Comparison of ENCODE assay signal across 8 mouse cellular contexts in the genomic region with DNA sequence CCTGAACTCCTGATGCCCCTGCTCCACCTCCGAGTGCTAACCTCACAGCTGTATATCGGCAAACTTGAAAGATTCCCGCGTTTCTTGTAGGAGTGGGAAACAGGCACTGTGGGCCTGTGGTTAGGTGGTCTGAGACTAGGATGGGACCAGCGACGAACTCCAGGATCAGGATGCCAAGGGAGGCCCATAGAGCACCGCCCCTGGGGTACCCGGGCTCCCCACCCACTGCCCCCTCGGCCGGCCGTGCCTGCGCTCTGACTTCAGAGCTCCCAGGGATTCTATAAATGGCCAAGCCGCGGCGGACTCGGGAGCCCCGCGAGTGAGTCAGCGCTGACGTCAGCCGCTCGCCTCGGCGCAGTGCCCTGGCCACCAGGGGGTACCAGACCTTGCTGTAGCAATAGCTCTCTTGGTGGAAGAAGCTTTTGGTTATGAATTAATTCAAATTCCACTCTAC. TPM values are rescaled to one million over a fixed set of nuclear protein-coding genes. Genes with fewer than 3 reads are reported as not detected.
DNase-seq lines count a peak whose midpoint lies in the region; ATAC-seq and TF ChIP-seq lines count a peak whose summit lies in the region.

No protein-coding gene starts in this region.

- H3K27ac ChIP-seq in cortical plate, adult 2 months (ENCODE audit: insufficient read depth, low read length) = no peak overlapping the region
- no peak overlapping the region for H3K27ac ChIP-seq in hindbrain, postnatal 0 days

- H3K4me3 ChIP-seq in cortical plate, adult 2 months (ENCODE audit: insufficient read depth, low read length) = no peak overlapping the region
- H3K4me3 ChIP-seq in hindbrain, postnatal 0 days (ENCODE audit: low read length) = peak overlapping the region; percentile 33

- WGBS in hindbrain, postnatal 0 days = 4% methylated on average over 24 of the region's 24 CpGs

- peaks cover 13% of the 10 kb centered on the region for H3K27me3 ChIP-seq in hindbrain, postnatal 0 days (ENCODE audit: insufficient read depth, low read length)

- H3K4me1 ChIP-seq in cortical plate, adult 2 months (ENCODE audit: control insufficient read depth, insufficient read depth, low read length) = no peaks in the 10 kb centered on the region; the same call in 1 of the 2 replicates
- peaks cover 2% of the 10 kb centered on the region; the same call in 1 of the 2 replicates for H3K4me1 ChIP-seq in hindbrain, postnatal 0 days (ENCODE audit: insufficient read depth, low read length)

- peak overlapping the region; percentile 62 for H3K4me2 ChIP-seq in hindbrain, postnatal 0 days (ENCODE audit: low read depth, low read length)

- no peaks in the 10 kb centered on the region for H3K9me3 ChIP-seq in hindbrain, postnatal 0 days (ENCODE audit: low read length)

- no peaks in the 10 kb centered on the region for H3K36me3 ChIP-seq in hindbrain, postnatal 0 days (ENCODE audit: insufficient read depth, low read length)

- peak; percentile 63 to 71 for DNase-seq in gastrocnemius, adult 8-10 months (ENCODE audit: low spot score in 2 of 2)
- peak; percentile 74 for DNase-seq in hindbrain, postnatal 0 days (ENCODE audit: low spot score)
- DNase-seq in left cerebral cortex, postnatal 25 days (ENCODE audit: low spot score in 2 of 2) = peak; percentile 75 to 78
- DNase-seq in mesoderm, embryonic 11.5 days (ENCODE audit: low read depth, low spot score) = peak; percentile 74
- DNase-seq in right cerebral cortex, postnatal 25 days = peak; percentile 68
- DNase-seq in urinary bladder, postnatal 36 days (ENCODE audit: low spot score in 2 of 2) = peak; percentile 68 to 88

- intact Hi-C loops in left cerebral cortex, postnatal 25 days (cut with DNase I) = no loop called here

- ATAC-seq in activated CD4-positive, CD25-positive, alpha-beta regulatory T cell, adult 4 months = peak; percentile 92
- peak; percentile 78 for ATAC-seq in hindbrain, postnatal 0 days

- H3K9ac ChIP-seq in hindbrain, postnatal 0 days (replicated peaks; ENCODE audit: low read length) = peak overlapping the region; percentile 39; the same call in 1 of the 2 replicates

- peak; percentile 48 for TF ChIP-seq CTCF in cortical plate, adult 2 months (IDR thresholded peaks at IDR 0.05; ENCODE audit: extremely low read depth, insufficient read depth, low read length)
- peak; percentile 67 for TF ChIP-seq CTCF in hindbrain, postnatal 0 days (IDR thresholded peaks at IDR 0.05; ENCODE audit: low read depth)

- TF ChIP-seq POLR2A in cortical plate, adult 2 months (IDR thresholded peaks at IDR 0.05; ENCODE audit: extremely low read depth, insufficient read depth, low read length) = no peak

RNA-seq across cellular contexts. Expression of gene Cnn1, which starts 3.1 kb away (rescaled TPM):
- not detected for polyA plus RNA-seq in activated CD4-positive, CD25-positive, alpha-beta regulatory T cell, adult 4 months (2017; shearing (Covaris generic))
- 1.2 and 2.2 TPM in 2 replicates for polyA plus RNA-seq in cortical plate, adult 2 months (2012; rRNA removed)
- 1 to 10 TPM; 1.7 to 4.9 (median 2.1) TPM for total RNA-seq in gastrocnemius, adult 8-10 months (2022)
- 0.40 and 0.52 TPM in 2 replicates for total RNA-seq in hindbrain, postnatal 0 days (2014; rRNA removed)
- 0.66 and 1.1 TPM in 2 replicates for polyA plus RNA-seq in hindbrain, postnatal 0 days (2015; fragmentation: Nextera tagmentation; extraction: Ambion mirVana)
- total RNA-seq in left cerebral cortex, postnatal 25 days (2021) = 1 to 10 TPM in 1 of 2 experiments, under 1 TPM in 1; 0.25 to 1.0 TPM

RNA-seq across cellular contexts. Expression of gene Ecsit, which starts 10.6 kb away (rescaled TPM):
- polyA plus RNA-seq in activated CD4-positive, CD25-positive, alpha-beta regulatory T cell, adult 4 months (2017; shearing (Covaris generic)) = 10 to 100 TPM; 31.0 to 31.1 TPM
- polyA plus RNA-seq in cortical plate, adult 2 months (2012; rRNA removed) = 57.4 and 62.3 TPM in 2 replicates
- total RNA-seq in gastrocnemius, adult 8-10 months (2022) = 100 to 1,000 TPM in 1 of 4 experiments, 10 to 100 TPM in 3; 79.8 to 101 (median 93.0) TPM
- 59.9 and 68.8 TPM in 2 replicates for total RNA-seq in hindbrain, postnatal 0 days (2014; rRNA removed)
- 51.0 and 56.0 TPM in 2 replicates for polyA plus RNA-seq in hindbrain, postnatal 0 days (2015; fragmentation: Nextera tagmentation; extraction: Ambion mirVana)
- total RNA-seq in left cerebral cortex, postnatal 25 days (2021) = 10 to 100 TPM; 40.5 to 45.2 TPM

RNA-seq across cellular contexts. Expression of gene Elof1, which starts 21.1 kb away (rescaled TPM):
- polyA plus RNA-seq in activated CD4-positive, CD25-positive, alpha-beta regulatory T cell, adult 4 months (2017; shearing (Covaris generic)) = 100 to 1,000 TPM in 1 of 2 experiments, 10 to 100 TPM in 1; 96.8 to 108 TPM
- polyA plus RNA-seq in cortical plate, adult 2 months (2012; rRNA removed) = 122 and 131 TPM in 2 replicates
- 10 to 100 TPM; 37.2 to 44.8 (median 43.2) TPM for total RNA-seq in gastrocnemius, adult 8-10 months (2022)
- total RNA-seq in hindbrain, postnatal 0 days (2014; rRNA removed) = 142 and 165 TPM in 2 replicates
- polyA plus RNA-seq in hindbrain, postnatal 0 days (2015; fragmentation: Nextera tagmentation; extraction: Ambion mirVana) = 171 and 178 TPM in 2 replicates
- 10 to 100 TPM; 66.9 to 71.1 TPM for total RNA-seq in left cerebral cortex, postnatal 25 days (2021)

RNA-seq across cellular contexts. Expression of gene Zfp653, which starts 24.7 kb away (rescaled TPM):
- polyA plus RNA-seq in activated CD4-positive, CD25-positive, alpha-beta regulatory T cell, adult 4 months (2017; shearing (Covaris generic)) = 1 to 10 TPM; 3.3 to 4.0 TPM
- 34.6 and 36.4 TPM in 2 replicates for polyA plus RNA-seq in cortical plate, adult 2 months (2012; rRNA removed)
- total RNA-seq in gastrocnemius, adult 8-10 months (2022) = 1 to 10 TPM; 3.2 to 5.8 (median 4.1) TPM
- total RNA-seq in hindbrain, postnatal 0 days (2014; rRNA removed) = 28.8 and 30.0 TPM in 2 replicates
- polyA plus RNA-seq in hindbrain, postnatal 0 days (2015; fragmentation: Nextera tagmentation; extraction: Ambion mirVana) = 12.8 and 13.2 TPM in 2 replicates
- total RNA-seq in left cerebral cortex, postnatal 25 days (2021) = 10 to 100 TPM; 18.0 to 19.3 TPM

RNA-seq across cellular contexts. Expression of gene Gm49318, which starts 24.8 kb away (rescaled TPM):
- polyA plus RNA-seq in activated CD4-positive, CD25-positive, alpha-beta regulatory T cell, adult 4 months (2017; shearing (Covaris generic)) = not detected
- 0.21 TPM in 1 of 2 replicates, not detected in the other for polyA plus RNA-seq in cortical plate, adult 2 months (2012; rRNA removed)
- not detected for total RNA-seq in gastrocnemius, adult 8-10 months (2022)
- not detected in 2 replicates for total RNA-seq in hindbrain, postnatal 0 days (2014; rRNA removed)
- polyA plus RNA-seq in hindbrain, postnatal 0 days (2015; fragmentation: Nextera tagmentation; extraction: Ambion mirVana) = not detected in 2 replicates
- 1 to 10 TPM in 1 of 2 experiments, under 1 TPM in 1; 0.94 to 4.1 TPM for total RNA-seq in left cerebral cortex, postnatal 25 days (2021)
